Mouse (Mus musculus): ENCODE data around the gene Gltp. TPM values are rescaled to one million over a fixed set of nuclear protein-coding genes. Genes with fewer than 3 reads are reported as not detected.

Gltp gene
- polyA plus RNA-seq, 1 experiment from 2014 or later = 78.6 TPM

- Histone ChIP-seq H3K36me3 (no peaks in the 10 kb centered on the region), H3K4me1 (peaks cover 59% of the 10 kb centered on the region), H3K9me3 (replicated peaks) (no peaks in the 10 kb centered on the region), H3K27ac (peak overlapping the region; percentile 78), H3K4me3 (peak overlapping the region; percentile 48), H3K27me3 (ENCODE audit: low read depth, poor library complexity, severe bottlenecking) (peaks cover 41% of the 10 kb centered on the region)
- peak; percentile 70 for DNase-seq (ENCODE audit: low spot score)
- 3% methylated on average over 27 of the region's 27 CpGs for WGBS
These were observed 43.4 kb downstream of the Gltp start for GRCm38 (mm10) chr5:114647211-114647974.

DNA sequence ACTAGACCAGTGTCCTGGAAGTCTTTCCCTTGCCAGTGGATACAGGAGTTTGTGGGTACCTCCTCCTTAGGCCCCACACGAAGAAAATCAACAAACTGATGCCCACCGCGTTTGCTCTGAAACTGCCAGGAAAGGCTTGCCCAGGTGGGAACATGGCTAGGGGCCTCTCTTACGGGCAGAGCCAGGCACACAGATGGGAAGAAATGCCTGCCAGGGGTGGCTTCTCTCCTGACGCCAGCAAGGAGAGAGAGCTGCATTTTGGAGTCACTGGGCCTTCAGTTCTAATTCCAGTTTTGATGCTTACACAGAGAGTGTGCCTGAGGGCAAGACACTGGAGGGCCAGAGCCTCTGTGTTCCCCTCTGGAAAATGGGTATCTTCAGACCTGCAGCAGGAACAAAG lies 44.9 kb downstream of the Gltp start:
- Histone ChIP-seq H3K27ac (no peak overlapping the region), H3K4me3 (no peak overlapping the region), H3K27me3 (ENCODE audit: low read depth, poor library complexity, severe bottlenecking) (peaks cover 47% of the 10 kb centered on the region), H3K9me3 (replicated peaks) (no peaks in the 10 kb centered on the region), H3K36me3 (no peaks in the 10 kb centered on the region), H3K4me1 (peaks cover 49% of the 10 kb centered on the region)
- 84% methylated on average over 5 of the region's 5 CpGs for WGBS
- DNase-seq (ENCODE audit: low spot score) = no peak

DNA sequence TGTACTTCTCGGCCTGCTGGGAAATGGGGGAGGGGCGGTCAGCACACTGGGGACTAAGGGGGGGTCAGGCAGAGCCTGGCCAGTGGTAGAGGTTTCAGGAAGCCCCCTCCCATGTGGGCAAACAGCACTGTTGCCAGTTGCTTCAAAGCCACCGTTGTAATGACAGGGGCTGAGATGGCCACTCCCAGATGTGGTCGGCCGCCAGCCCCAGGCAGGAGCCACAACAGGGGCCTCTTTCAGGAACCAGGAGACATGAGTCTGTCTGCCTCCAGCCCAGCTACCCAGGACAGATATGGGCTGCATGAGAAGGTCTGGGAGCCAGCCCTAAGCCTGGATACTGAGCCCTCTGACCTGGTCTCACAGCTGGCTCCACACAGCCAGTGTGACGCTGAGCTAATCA lies 45.9 kb downstream of the Gltp start:
- Histone ChIP-seq H3K27me3 (ENCODE audit: low read depth, poor library complexity, severe bottlenecking) (peaks cover 48% of the 10 kb centered on the region), H3K4me1 (peaks cover 39% of the 10 kb centered on the region), H3K36me3 (no peaks in the 10 kb centered on the region), H3K27ac (peak overlapping the region; percentile 53; the same call in 1 of the 2 replicates), H3K4me3 (no peak overlapping the region), H3K9me3 (replicated peaks) (no peaks in the 10 kb centered on the region)
- 48% methylated on average over 6 of the region's 6 CpGs for WGBS
- DNase-seq (ENCODE audit: low spot score) = no peak

GRCm38 (mm10) chr5:114640809-114641208 lies 50.0 kb downstream of the Gltp start:
- H3K4me1 ChIP-seq = peaks cover 20% of the 10 kb centered on the region
- DNase-seq (ENCODE audit: low spot score) = no peak
- 86% methylated on average over 10 of the region's 10 CpGs for WGBS
- H3K4me3 ChIP-seq = no peak overlapping the region
- H3K27me3 ChIP-seq (ENCODE audit: low read depth, poor library complexity, severe bottlenecking) = peaks cover 47% of the 10 kb centered on the region
- H3K9me3 ChIP-seq (replicated peaks) = no peaks in the 10 kb centered on the region
- H3K36me3 ChIP-seq = no peaks in the 10 kb centered on the region
- H3K27ac ChIP-seq = no peak overlapping the region

DNA sequence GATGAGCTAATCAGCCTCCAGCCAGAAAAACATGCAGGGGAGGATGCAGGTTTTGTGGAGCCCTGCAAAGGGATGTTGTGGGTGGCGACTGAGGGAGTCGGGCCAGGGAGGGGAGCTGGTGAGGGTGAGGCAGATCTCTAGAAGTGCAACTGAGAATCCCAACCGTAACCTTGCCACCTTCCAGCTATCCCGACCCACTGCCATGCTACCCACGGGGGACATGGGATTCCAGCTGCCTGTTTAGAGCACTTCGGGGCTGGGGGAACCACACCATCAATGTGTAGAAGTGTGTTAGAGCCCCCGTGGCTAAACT lies 51.2 kb downstream of the Gltp start:
- Histone ChIP-seq H3K4me3 (peak overlapping the region; percentile 24; the same call in 1 of the 2 replicates), H3K9me3 (replicated peaks) (no peaks in the 10 kb centered on the region), H3K4me1 (peaks cover 14% of the 10 kb centered on the region), H3K27ac (no peak overlapping the region), H3K36me3 (no peaks in the 10 kb centered on the region), H3K27me3 (ENCODE audit: low read depth, poor library complexity, severe bottlenecking) (peaks cover 49% of the 10 kb centered on the region)
- 32% methylated on average over 7 of the region's 7 CpGs for whole genome bisulfite sequencing
- DNase-seq (ENCODE audit: low spot score) = no peak

DNA sequence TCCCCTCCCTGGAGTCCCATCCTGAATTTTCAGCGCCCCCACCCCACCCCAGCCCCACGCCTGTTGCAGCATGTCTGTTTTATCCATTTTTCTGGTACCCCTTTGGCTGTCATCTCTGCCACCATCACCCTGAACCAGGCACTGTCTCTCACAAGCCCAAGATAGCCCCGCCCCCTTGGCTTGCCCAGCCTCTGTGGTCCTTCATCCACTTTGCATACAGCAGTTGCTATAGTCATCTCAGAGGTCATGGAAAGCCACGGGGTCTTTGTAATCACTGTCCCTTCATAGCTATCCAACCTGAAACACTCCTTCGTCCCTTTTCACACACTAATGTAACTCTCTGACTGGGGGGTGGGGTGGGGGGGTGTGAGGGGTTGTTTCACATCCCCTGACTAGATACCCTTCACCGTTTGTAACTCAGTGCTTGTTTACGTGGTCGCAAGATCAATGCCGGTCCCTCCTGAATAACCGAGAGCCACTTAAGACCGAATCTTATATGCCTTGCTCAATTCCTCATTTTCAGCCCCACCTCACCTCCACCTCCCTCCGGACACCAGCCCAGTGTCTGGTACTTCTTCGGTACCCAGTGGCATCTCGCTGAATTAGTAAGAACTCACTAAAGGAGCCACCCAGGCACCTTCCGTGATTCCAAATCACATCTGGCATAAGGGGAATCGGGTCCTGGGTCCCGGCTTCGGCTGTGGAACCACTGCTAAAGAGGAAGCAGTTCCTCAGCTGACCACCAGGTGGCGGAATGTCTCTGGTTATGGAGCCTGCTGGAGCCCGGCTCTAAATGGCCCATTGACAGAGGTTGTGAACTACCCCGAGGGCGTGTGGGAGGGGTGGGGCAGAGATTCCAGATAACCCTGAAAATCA lies 51.8 kb downstream of the Gltp start:
- Histone ChIP-seq H3K27me3 (ENCODE audit: low read depth, poor library complexity, severe bottlenecking) (peaks cover 49% of the 10 kb centered on the region), H3K9me3 (replicated peaks) (no peaks in the 10 kb centered on the region), H3K36me3 (no peaks in the 10 kb centered on the region), H3K27ac (no peak overlapping the region), H3K4me3 (peak overlapping the region; percentile 24), H3K4me1 (peaks cover 11% of the 10 kb centered on the region)
- WGBS = 16% methylated on average over 22 of the region's 22 CpGs
- DNase-seq (ENCODE audit: low spot score) = peak; percentile 94

- 80% methylated on average over 25 of the region's 25 CpGs for WGBS
- Histone ChIP-seq H3K9me3 (replicated peaks) (no peaks in the 10 kb centered on the region), H3K27ac (no peak overlapping the region), H3K27me3 (ENCODE audit: low read depth, poor library complexity, severe bottlenecking) (peaks cover 36% of the 10 kb centered on the region), H3K36me3 (no peaks in the 10 kb centered on the region), H3K4me3 (no peak overlapping the region), H3K4me1 (peaks cover 11% of the 10 kb centered on the region)
- DNase-seq (ENCODE audit: low spot score) = no peak
These were observed 54.7 kb downstream of the Gltp start for GRCm38 (mm10) chr5:114636091-114636490.

DNA sequence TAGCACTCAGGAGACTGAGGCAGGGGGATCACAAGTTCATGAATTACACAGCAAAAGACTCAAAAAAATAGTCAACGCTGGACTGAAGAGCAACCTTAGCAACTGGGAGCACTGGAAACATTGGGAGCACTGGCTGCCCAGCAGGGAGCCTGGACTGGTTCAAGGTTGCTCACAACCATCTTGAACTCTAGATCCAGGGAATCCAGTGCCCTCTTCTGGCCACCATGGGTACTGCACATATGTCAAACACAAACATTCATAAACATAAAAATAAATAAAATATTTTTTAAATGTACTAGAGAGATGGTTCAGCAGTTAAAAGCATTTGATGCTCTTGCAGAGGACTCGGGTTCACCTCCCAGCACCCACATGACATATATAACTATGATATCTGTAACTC lies 59.4 kb downstream of the Gltp start:
- Histone ChIP-seq H3K27me3 (ENCODE audit: low read depth, poor library complexity, severe bottlenecking) (0 out of 2 replicates have a peak, but pooled peaks cover 3% of the 10 kb centered on the region), H3K27ac (no peak overlapping the region), H3K36me3 (no peaks in the 10 kb centered on the region), H3K4me3 (no peak overlapping the region), H3K4me1 (no peaks in the 10 kb centered on the region), H3K9me3 (replicated peaks) (no peaks in the 10 kb centered on the region; the same call in 1 of the 2 replicates)
- WGBS = 49% methylated on average over 2 of the region's 2 CpGs
- no peak for DNase-seq (ENCODE audit: low spot score)

DNA sequence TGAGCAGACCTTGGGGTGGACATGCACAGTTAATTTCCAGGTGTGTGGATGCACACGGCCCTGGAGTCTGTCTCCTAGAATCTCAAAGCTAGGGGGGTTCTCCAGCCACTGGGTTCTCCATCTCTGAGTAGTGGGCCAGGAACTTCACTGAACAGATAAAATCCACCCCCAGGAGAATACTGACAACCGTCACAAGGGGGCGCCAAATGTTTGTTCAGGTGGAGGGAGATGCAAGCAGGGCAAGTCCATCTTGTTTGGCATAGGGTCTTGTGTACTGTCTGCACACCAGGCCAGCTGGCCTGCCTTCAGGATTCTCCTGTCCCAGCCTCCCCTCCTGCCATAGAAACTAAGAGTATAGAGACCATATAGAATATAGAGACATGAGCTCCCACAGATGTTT lies 65.2 kb downstream of the Gltp start:
- no peaks in the 10 kb centered on the region; the same call in 1 of the 2 replicates for H3K9me3 ChIP-seq (replicated peaks)
- H3K4me1 ChIP-seq = no peaks in the 10 kb centered on the region; the same call in 1 of the 2 replicates
- H3K4me3 ChIP-seq = no peak overlapping the region
- DNase-seq (ENCODE audit: low spot score) = peak; percentile 78
- 25% methylated on average over 3 of the region's 3 CpGs for WGBS
- no peaks in the 10 kb centered on the region for H3K36me3 ChIP-seq
- 0 out of 2 replicates have a peak, but pooled peaks cover 8% of the 10 kb centered on the region for H3K27me3 ChIP-seq (ENCODE audit: low read depth, poor library complexity, severe bottlenecking)
- no peak overlapping the region for H3K27ac ChIP-seq

DNA sequence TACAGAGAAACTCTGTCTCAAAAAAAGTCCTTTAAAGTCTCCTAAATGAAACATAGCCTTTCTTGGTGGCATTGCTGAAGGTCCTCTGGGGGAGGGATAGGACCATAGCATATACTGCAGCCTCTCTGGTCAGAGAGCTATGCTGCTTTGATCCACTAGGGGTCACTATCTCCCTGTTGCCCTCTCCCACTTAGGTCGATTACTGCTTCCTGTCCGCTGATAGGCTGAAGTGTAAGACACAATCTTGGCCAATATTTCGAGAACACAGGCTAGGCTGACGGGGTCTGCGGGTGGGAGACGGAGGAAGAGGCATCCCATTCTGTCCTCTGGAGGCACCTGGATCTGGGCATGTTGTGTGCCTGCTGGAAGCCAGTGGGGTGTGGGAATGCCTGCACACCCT lies 70.5 kb downstream of the Gltp start:
- H3K4me1 ChIP-seq = peaks cover 4% of the 10 kb centered on the region; the same call in 1 of the 2 replicates
- H3K27ac ChIP-seq = no peak overlapping the region
- DNase-seq (ENCODE audit: low spot score) = no peak
- H3K9me3 ChIP-seq (replicated peaks) = no peaks in the 10 kb centered on the region
- H3K4me3 ChIP-seq = no peak overlapping the region
- no peaks in the 10 kb centered on the region for H3K36me3 ChIP-seq
- 47% methylated on average over 6 of the region's 6 CpGs for WGBS
- 0 out of 2 replicates have a peak, but pooled peaks cover 8% of the 10 kb centered on the region for H3K27me3 ChIP-seq (ENCODE audit: low read depth, poor library complexity, severe bottlenecking)

Small RNAs within 50 kb of the gene (microRNA-seq; reads per million reads assigned to microRNA genes)
- not detected for gene Mir7028

Other genes starting within 250 kb of the Gltp start
- gene Mmab, start 246.9 kb downstream of the Gltp start, polyA plus RNA-seq (2016; fragmentation: Nextera tagmentation; extraction: Ambion mirVana) = 29.3 and 34.7 TPM in 2 replicates
- 50.6 and 55.2 TPM in 2 replicates for gene Mvk, start 246.7 kb downstream of the Gltp start, polyA plus RNA-seq (2016; fragmentation: Nextera tagmentation; extraction: Ambion mirVana)
- gene Fam222a, start 123.0 kb downstream of the Gltp start, polyA plus RNA-seq (2016; fragmentation: Nextera tagmentation; extraction: Ambion mirVana) = 1.4 and 1.9 TPM in 2 replicates
- 0.31 TPM in 2 replicates for gene Trpv4, start 32.6 kb downstream of the Gltp start, polyA plus RNA-seq (2016; fragmentation: Nextera tagmentation; extraction: Ambion mirVana)
- gene Tchp, start 16.8 kb upstream of the Gltp start, polyA plus RNA-seq (2016; fragmentation: Nextera tagmentation; extraction: Ambion mirVana) = 18.8 and 22.0 TPM in 2 replicates
- 43.1 and 44.0 TPM in 2 replicates for gene Ankrd13a, start 83.7 kb upstream of the Gltp start, polyA plus RNA-seq (2016; fragmentation: Nextera tagmentation; extraction: Ambion mirVana)
- 36.1 and 44.8 TPM in 2 replicates for gene Git2, start 84.5 kb upstream of the Gltp start, polyA plus RNA-seq (2016; fragmentation: Nextera tagmentation; extraction: Ambion mirVana)
- 92.0 and 92.4 TPM in 2 replicates for gene 1500011B03Rik, start 132.5 kb upstream of the Gltp start, polyA plus RNA-seq (2016; fragmentation: Nextera tagmentation; extraction: Ambion mirVana)
- gene 4930519G04Rik, start 162.7 kb upstream of the Gltp start, polyA plus RNA-seq (2016; fragmentation: Nextera tagmentation; extraction: Ambion mirVana) = not detected in 2 replicates
- not detected in 2 replicates for gene Gm9936, start 167.7 kb upstream of the Gltp start, polyA plus RNA-seq (2016; fragmentation: Nextera tagmentation; extraction: Ambion mirVana)
- 1.5 and 2.0 TPM in 2 replicates for gene Oasl2, start 206.0 kb upstream of the Gltp start, polyA plus RNA-seq (2016; fragmentation: Nextera tagmentation; extraction: Ambion mirVana)
- gene Oasl1, start 232.3 kb upstream of the Gltp start, polyA plus RNA-seq (2016; fragmentation: Nextera tagmentation; extraction: Ambion mirVana) = 0.09 and 0.24 TPM in 2 replicates